Mouse (Mus musculus) kidney, adult 18-20 months (tissue): ENCODE data around the gene Smim20.

Experiments used
- DNase-seq: peaks from one replicate; pipeline ENCODE4 v3.0.0; 2021

Smim20 gene

DNA sequence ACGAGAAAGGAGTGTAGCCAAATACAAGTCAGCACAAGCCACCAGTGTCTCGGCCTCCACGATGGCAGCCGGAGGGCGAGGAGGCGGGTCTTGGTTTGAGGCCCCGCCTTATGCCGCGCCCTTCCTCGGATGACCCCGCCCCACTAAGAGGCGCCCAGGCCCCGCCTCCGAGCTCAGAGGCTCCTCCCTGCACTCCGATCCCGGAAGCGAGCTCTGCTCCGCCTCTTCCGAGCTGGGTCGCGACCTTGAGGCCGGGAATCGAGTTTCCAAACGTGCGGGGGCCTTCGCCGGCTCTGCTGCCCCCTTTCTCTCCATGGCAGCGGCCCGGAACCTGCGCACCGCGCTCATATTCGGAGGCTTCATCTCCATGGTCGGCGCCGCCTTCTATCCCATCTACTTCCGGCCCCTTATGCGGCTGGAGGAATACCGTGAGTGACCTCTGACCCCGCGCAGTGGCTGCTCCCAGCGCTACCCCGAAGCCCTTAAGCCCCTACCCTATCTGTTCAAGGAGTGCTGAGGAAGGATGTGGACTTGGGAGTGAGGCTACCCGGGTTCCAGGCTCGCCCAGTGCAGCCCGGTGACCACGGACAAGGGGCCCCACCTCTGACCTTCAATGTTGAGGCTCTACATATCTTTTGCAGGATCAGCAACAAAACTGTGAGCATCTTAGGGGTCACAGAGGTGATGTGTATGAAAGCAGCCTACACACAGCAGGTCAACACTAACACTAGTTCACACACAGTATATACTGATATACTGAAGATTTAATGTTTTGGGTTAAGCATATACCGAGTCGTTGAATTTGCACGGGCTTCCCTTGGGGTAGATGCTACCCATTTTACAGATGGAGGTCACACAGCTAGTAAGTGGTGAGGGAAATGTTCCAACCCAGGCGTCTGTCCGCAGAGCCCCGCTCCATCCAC lies at the start of gene Smim20:
Smim20 (plus strand) TSS at position 153 of the 923 bp plus-strand sequence.
- DNase-seq: peak; percentile 89

DNA sequence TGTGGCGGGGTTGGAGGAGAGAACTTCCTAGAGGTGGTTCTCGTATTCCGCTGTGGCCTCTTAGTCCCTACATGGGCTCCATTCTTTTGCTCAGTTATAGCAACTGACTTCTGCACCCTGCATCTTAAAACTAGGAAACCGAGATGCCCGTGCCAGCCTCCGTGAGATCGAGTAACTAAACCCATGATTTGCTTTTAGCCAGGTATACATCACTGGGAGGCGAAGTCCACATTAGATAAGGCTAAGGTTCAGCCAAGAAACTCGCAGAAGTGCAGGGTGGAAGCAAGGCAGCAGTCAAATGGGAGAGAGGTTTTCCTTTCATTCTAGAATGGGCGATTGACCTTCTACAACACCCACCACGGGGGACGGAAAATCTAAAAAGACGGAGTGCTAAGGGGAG lies 41.4 kb upstream of the Smim20 start:
- DNase-seq: no peak

GRCm38 (mm10) chr5:53230560-53230959 lies 36.3 kb upstream of the Smim20 start:
- no peak for DNase-seq

- DNase-seq: no peak
Measured at GRCm38 (mm10) chr5:53235551-53235950, 31.3 kb upstream of the Smim20 start.

DNA sequence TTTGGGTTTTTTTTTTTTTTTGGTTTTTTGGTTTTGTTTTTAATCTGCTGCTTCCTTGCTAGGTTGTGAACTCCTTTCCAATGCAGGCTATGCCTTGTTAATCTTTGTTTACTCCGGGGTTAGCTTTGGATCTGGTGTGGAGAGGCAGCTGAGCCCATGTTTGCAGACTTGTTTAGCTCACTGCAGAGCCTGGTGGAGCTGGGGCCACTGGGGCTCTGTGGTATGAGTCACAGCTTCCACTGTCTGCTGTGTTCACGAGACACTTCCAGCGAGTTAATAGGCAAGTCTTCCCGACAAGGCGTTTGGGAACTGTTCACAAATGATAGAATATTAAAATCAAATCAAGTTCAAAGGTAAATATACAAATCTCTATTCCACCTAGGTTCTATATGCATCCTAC lies 30.7 kb upstream of the Smim20 start:
- DNase-seq: no peak

- no peak for DNase-seq
Measured at GRCm38 (mm10) chr5:53236749-53237148, 30.1 kb upstream of the Smim20 start.

DNA sequence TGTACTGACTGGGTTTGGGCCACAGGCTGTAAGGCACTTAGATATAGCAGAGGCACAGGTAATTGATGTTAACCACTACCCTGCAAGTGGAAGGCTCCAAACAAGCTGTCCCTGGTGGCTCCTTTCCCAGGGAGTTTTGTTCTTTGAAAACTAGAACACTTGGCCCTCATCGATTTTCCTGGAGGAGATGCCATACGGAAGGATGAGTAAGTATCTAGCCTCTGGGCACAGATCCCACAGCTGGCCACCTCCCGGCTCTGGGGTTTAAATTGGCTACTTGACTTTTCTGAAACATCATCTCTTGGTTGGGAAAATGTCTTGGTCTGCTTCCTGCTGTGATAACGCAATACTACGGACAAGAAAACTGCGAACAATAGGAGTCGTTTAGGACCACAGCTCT lies 28.1 kb upstream of the Smim20 start:
- no peak for DNase-seq

GRCm38 (mm10) chr5:53239189-53239588 lies 27.7 kb upstream of the Smim20 start:
- no peak for DNase-seq

DNA sequence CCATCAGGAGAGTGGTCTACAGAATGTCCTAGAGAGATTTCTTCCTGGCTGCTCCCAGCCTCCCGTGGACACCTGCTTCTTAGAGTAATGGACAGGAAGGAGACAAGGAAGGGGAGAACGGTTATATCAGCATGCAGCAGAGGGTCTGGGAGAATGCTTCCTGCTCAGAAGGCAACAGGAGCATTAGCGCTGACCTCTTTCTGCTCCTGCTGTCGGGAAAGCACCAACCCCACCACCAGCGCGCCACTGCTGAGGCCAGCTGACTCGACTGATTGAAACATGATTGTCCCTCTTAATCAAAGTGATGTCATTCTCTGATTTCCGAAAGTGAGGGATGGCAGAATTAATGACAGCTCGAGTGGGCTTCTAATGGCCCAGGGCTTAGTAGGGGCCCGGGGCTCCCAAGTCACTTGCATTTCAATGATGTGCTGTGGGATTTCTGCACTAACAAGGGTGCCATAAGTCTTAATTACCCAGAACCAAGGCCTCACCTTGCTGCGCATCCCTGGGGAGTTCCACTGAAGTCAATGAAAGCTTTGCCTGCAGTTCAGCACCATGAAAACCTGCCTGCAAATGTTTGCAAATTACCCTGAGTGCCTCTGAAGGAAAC lies 26.9 kb upstream of the Smim20 start:
- DNase-seq: no peak

DNA sequence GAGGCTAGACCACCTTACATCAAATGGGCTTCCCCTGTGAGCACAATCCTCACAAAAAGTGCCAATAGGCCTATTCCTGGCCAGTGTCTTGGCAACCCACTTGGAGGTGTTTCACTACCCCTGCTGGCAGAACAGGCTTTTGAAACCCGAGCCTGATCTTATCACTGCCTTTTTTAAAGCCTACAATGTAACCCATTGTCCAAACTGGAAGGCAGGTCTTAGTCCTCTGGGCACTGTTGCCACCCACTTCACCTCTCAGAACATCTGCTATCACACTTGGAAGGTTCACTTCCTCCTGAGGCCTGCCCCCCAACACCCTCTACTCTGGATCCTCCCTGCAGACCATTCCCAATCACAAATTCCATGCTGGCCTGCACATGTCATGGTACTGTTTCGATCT lies 25.8 kb upstream of the Smim20 start:
- DNase-seq: no peak

DNA sequence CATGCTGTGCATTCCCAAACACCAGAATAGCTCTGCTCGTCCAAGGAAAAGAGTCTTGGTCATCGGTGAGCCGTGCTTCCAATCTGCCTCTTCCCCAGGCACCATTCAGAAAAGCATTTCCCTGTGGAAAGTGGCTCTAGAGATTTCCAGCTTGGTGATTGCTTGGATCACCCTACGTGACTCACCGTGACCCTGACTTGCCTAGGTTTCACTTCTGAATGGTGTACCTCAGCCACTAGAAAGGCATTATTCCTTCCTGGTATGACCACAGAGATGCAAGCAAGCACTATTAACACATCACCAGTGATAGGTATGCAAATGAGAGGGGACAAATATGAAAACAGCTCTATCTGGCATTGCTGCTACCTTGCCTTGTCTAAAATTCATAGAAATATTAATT lies 24.9 kb upstream of the Smim20 start:
- no peak for DNase-seq

DNA sequence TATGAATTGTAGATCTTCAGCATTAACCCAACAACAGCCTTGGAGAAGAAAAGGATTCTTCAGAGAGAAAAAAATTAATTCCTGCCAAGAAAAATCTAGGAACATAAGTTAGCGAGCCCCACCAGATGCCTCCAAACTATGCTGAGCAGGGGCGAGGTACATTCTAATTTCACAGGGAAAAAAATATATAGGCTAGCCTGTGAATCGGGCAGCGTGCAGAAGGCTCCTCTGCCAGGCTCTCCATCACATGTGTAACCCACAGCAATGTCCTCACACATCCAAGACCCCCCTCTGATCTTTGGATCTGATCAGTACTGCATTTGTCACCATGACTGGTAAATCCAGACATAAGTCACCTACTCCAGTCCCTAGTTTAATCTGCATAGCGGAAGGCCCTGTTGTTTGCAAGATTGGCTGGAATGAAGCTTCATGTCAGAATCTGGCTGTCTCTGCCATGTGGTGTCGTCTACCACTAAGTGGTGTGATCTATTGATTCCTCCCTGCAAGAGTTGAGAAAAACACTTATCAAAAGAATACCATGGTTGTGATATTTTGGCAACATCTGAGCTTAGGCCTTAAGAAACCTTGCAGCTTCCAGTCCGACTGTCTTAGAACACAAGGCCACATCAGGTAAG lies 23.9 kb upstream of the Smim20 start:
- DNase-seq: no peak

DNA sequence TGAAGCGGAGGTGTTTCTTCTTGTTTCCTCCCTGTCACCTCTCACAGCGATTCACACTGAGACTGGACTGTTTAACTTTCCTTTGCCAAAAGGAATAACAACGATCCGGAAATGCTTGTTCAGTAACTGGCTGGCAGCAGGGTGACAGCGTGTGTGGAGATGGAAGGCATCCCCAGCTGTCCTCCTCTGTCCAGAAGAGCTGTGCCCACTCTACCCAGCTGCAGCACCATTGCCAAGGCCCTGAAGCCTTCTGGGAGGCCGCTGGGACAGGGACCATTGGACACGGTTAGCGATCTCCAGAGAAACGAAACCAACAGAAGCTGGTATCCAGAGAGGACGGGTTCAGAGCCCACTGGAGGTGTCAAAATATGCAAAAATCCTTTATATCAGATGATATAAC lies 22.9 kb upstream of the Smim20 start:
- DNase-seq: no peak

DNA sequence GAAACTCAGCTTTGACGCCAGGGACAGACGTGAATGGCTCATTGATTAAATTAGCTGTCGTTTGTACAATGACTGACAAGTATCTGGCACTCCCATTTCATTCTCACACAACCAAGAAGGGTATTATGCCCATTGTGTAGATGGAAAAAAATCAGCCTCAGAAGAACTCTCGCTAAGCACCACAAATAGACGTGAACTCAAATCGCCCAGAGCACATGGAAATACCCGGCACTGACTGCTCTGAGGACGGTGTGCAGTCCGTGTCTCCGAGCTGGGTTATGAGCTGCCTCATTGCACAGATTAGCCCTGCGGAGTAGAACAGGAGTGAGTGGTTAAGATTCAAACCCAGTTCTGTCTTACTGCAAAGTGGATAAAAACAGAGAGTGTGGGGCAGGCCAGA lies 18.4 kb upstream of the Smim20 start:
- DNase-seq: no peak

DNA sequence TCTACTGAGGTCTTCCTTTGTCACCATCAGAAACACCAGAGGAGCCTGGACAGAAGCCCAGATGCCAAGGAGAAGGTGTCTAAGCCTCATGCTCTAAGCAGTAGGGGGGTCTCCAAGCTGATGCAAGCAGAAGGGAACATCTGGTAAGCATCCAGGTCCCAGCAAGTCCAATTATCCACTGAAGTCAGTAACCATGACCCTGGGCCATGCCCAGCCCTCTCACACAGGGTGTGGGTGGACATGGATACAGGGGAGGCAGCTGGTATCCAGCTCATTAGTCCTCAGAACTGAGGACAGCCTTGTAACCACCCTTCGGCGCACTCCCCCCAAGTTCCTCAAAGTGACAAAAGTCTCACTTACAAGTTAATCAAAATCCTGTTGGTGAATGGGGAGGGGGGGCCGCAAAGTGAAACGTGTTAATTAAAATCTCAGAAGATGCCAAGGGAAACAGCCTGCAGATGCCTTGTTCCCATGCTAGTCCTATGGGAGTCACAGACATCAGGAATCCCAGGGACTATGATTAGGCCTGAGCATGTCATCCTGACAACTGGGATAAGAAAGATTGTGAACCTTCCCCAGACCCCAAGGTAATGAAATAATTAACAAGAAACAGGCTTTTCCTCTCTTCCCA lies 17.3 kb upstream of the Smim20 start:
- no peak for DNase-seq

- no peak for DNase-seq
Measured at GRCm38 (mm10) chr5:53254154-53254553, 12.7 kb upstream of the Smim20 start.

DNA sequence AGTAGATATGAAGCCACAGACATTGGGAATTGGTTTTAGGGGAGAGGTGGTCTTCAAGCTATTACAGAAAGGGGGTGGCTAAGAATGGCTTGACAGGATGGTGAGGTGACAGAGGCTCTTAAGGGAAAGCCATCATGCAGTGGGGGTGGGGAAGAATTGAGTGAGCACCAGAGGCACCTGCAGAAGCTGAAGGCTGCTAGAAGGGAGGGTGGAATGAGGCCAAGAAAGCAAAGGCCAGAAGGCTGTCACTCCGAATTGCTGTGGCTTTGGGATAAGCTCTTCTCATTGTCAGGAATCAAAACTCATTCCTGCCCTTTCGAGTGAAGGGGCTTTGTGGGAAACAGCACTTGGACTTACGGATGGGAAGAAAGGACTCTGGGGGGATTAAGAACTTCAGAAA lies 12.1 kb upstream of the Smim20 start:
- DNase-seq: no peak

DNA sequence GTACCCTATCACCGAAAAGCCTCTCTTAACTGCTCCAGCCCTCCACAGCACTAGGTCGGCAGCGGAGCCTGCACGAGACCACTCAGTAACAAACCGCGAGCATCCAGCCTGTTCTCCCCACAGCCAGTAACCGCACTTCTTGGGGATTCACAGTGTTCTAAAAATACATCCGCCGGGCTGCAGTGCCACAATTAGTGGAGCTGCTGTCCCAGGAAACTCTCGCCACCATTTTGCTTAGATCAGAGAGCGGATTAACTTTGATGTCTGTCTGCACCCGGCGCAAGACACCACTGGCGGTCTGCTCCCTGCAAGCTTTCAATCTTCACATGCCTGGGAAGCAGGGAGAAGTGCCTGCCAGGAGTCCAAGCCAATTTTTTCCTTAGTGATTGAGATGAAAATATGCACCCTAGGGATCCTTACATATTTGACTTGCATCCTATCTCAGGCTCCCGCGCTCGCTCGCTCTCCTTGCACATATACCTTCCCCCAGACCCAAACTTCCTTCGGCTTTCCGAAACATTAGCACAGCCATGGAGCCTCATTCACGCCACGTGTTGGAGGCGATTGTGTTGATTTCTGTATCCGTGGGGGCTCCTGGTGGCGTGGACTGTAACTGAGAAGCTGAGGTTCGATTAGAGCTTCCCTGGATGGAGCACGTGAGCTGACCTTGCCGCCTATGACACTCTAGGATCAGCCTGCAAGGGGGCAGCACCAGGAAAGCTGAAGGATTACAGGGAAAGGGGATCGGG lies 8.7 kb upstream of the Smim20 start:
- peak; percentile 21 for DNase-seq

DNA sequence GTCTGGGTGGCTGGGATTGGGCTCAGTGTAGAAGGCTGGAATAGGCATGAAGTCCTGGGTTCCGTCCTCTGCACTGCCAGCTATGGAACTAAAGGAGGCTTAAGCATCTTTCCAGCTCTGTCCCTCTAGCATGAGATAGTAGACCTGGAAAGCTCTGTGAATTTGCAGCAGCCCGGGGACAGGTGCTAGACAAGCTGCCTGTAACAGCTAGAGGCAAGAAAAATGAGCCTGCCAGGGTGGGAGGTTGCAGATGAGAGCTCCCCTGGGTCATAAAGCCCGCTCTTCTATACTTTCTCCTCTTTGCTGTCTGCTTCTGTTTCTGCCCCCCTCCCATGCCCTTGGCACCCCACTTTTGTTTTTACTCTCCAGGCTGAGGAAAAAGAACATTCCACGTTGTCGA lies 7.0 kb upstream of the Smim20 start:
- no peak for DNase-seq

- DNase-seq: no peak
Measured at GRCm38 (mm10) chr5:53261999-53262398, 4.9 kb upstream of the Smim20 start.

GRCm38 (mm10) chr5:53264061-53264460 lies 2.8 kb upstream of the Smim20 start:
- DNase-seq: no peak

GRCm38 (mm10) chr5:53265740-53266139 lies 1.1 kb upstream of the Smim20 start:
- no peak for DNase-seq

- no peak for DNase-seq
Measured at GRCm38 (mm10) chr5:53266181-53266580, 702 bp upstream of the Smim20 start.
